Mouse (Mus musculus): ENCODE measurements at regions not wholly inside any gene's neighbourhood (a gene's known extent, or its start where the extent isn't known, plus 50 kb on each side); places are given as distances from the start of the nearest gene placed in this dataset.
A peak's percentile ranks its signal among the peaks of the same experiment; 100 is the strongest.

- Histone ChIP-seq H3K36me3 (ENCODE audit: insufficient read depth) (no peaks in the 10 kb centered on the region), H3K4me2 (ENCODE audit: low read depth) (no peak overlapping the region), H3K27me3 (ENCODE audit: insufficient read depth, low read length) (no peaks in the 10 kb centered on the region), H3K4me3 (ENCODE audit: low read depth, low read length) (no peak overlapping the region), H3K27ac (ENCODE audit: low read depth, low read length) (no peak overlapping the region), H3K9me3 (ENCODE audit: low read length) (no peaks in the 10 kb centered on the region), H3K4me1 (ENCODE audit: insufficient read depth) (no peaks in the 10 kb centered on the region), H3K9ac (no peak overlapping the region)
- DNase-seq (no peak), ATAC-seq (no peak)
- no peak for TF ChIP-seq CTCF (IDR thresholded peaks at IDR 0.05; ENCODE audit: low read depth)
- 83% methylated on average over 3 of the region's 3 CpGs for WGBS
These were observed 422.2 kb downstream of the Gja1 start for GRCm38 (mm10) chr10:56799307-56799706.

DNA sequence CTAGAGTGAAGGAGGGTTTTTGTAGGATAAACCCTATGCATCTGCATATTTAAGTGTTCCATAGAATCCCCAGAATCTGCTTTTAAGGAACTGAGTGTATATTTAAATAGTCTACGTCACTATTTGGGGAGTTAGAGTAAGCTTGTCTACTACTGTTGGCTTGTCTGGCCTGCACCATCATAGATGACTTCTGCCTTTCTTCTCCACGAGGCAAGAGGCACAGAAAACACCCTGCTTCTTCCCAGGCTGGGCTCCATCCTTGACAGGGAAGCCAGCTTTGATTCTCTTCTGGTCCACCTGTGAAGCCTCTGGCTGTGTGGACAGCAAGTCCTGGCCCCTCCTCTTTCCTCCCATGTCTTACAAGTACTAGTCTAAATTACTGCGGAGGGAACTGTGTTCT is 422.6 kb downstream of the Gja1 start:
- Histone ChIP-seq H3K4me3 (ENCODE audit: low read depth, low read length) (no peak overlapping the region), H3K9me3 (ENCODE audit: low read length) (no peaks in the 10 kb centered on the region), H3K27me3 (ENCODE audit: insufficient read depth, low read length) (no peaks in the 10 kb centered on the region), H3K4me1 (ENCODE audit: insufficient read depth) (no peaks in the 10 kb centered on the region), H3K36me3 (ENCODE audit: insufficient read depth) (no peaks in the 10 kb centered on the region), H3K9ac (no peak overlapping the region), H3K4me2 (ENCODE audit: low read depth) (no peak overlapping the region), H3K27ac (ENCODE audit: low read depth, low read length) (no peak overlapping the region)
- DNase-seq (no peak), ATAC-seq (no peak)
- TF ChIP-seq CTCF (IDR thresholded peaks at IDR 0.05; ENCODE audit: low read depth): no peak
- 86% methylated on average over 3 of the region's 3 CpGs for whole genome bisulfite sequencing

- H3K4me1 ChIP-seq (ENCODE audit: insufficient read depth): no peaks in the 10 kb centered on the region
- WGBS: 61% methylated on average over 1 of the region's 1 CpGs
- H3K4me2 ChIP-seq (ENCODE audit: low read depth): no peak overlapping the region
- no peaks in the 10 kb centered on the region for H3K27me3 ChIP-seq (ENCODE audit: insufficient read depth, low read length)
- DNase-seq: no peak
- H3K4me3 ChIP-seq (ENCODE audit: low read depth, low read length): no peak overlapping the region
- TF ChIP-seq CTCF (IDR thresholded peaks at IDR 0.05; ENCODE audit: low read depth): no peak
- H3K36me3 ChIP-seq (ENCODE audit: insufficient read depth): no peaks in the 10 kb centered on the region
- H3K27ac ChIP-seq (ENCODE audit: low read depth, low read length): no peak overlapping the region
- ATAC-seq: no peak
- H3K9me3 ChIP-seq (ENCODE audit: low read length): no peaks in the 10 kb centered on the region
- no peak overlapping the region for H3K9ac ChIP-seq
These were observed 431.9 kb downstream of the Gja1 start for GRCm38 (mm10) chr10:56809006-56809405.

DNA sequence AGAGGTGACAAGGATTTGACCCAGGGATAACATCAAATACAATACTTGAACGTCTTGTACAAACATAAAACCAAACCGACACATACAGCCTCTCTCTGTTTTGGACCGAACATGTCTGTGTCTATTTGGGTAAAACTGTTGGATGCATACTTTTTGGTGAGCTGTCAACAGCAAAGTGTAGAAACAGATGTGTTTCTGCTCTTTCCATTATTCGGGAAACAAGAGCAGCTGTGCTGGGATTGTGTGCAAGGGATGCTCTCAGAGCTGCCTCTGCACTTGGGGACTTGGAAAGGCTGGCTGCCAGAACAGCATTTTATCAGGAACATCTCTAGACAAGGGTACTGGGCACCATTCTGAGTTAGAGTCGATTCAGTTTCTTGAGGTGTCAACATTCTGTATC is 445.0 kb downstream of the Gja1 start:
- ATAC-seq (0 out of 2 replicates have a peak, but pooled peaks have one; percentile 27), DNase-seq (no peak)
- no peak overlapping the region for H3K27ac ChIP-seq (ENCODE audit: low read depth, low read length)
- H3K36me3 ChIP-seq (ENCODE audit: insufficient read depth): no peaks in the 10 kb centered on the region
- H3K4me3 ChIP-seq (ENCODE audit: low read depth, low read length): no peak overlapping the region
- WGBS: 62% methylated on average over 5 of the region's 5 CpGs
- no peak overlapping the region for H3K9ac ChIP-seq
- H3K9me3 ChIP-seq (ENCODE audit: low read length): no peaks in the 10 kb centered on the region
- TF ChIP-seq CTCF (IDR thresholded peaks at IDR 0.05; ENCODE audit: low read depth): no peak
- H3K27me3 ChIP-seq (ENCODE audit: insufficient read depth, low read length): no peaks in the 10 kb centered on the region
- no peaks in the 10 kb centered on the region for H3K4me1 ChIP-seq (ENCODE audit: insufficient read depth)
- H3K4me2 ChIP-seq (ENCODE audit: low read depth): no peak overlapping the region

GRCm38 (mm10) chr10:56831331-56831730 is 454.2 kb downstream of the Gja1 start:
- no peak for TF ChIP-seq CTCF (IDR thresholded peaks at IDR 0.05; ENCODE audit: low read depth)
- H3K27me3 ChIP-seq (ENCODE audit: insufficient read depth, low read length): no peaks in the 10 kb centered on the region
- WGBS: 71% methylated on average over 1 of the region's 1 CpGs
- H3K9me3 ChIP-seq (ENCODE audit: low read length): no peaks in the 10 kb centered on the region
- no peaks in the 10 kb centered on the region for H3K36me3 ChIP-seq (ENCODE audit: insufficient read depth)
- ATAC-seq (no peak), DNase-seq (no peak)
- no peak overlapping the region for H3K27ac ChIP-seq (ENCODE audit: low read depth, low read length)
- H3K4me2 ChIP-seq (ENCODE audit: low read depth): no peak overlapping the region
- no peak overlapping the region for H3K9ac ChIP-seq
- H3K4me3 ChIP-seq (ENCODE audit: low read depth, low read length): no peak overlapping the region
- H3K4me1 ChIP-seq (ENCODE audit: insufficient read depth): no peaks in the 10 kb centered on the region

- Histone ChIP-seq H3K4me3 (ENCODE audit: low read depth, low read length) (no peak overlapping the region), H3K4me2 (ENCODE audit: low read depth) (no peak overlapping the region), H3K36me3 (ENCODE audit: insufficient read depth) (no peaks in the 10 kb centered on the region), H3K4me1 (ENCODE audit: insufficient read depth) (no peaks in the 10 kb centered on the region), H3K9ac (no peak overlapping the region), H3K9me3 (ENCODE audit: low read length) (no peaks in the 10 kb centered on the region), H3K27me3 (ENCODE audit: insufficient read depth, low read length) (no peaks in the 10 kb centered on the region), H3K27ac (ENCODE audit: low read depth, low read length) (no peak overlapping the region)
- 83% methylated on average over 4 of the region's 4 CpGs for WGBS
- no peak for DNase-seq
- peak; percentile 43; the same call in 1 of the 2 replicates for ATAC-seq
- no peak for TF ChIP-seq CTCF (IDR thresholded peaks at IDR 0.05; ENCODE audit: low read depth)
These were observed 454.8 kb downstream of the Gja1 start for GRCm38 (mm10) chr10:56831966-56832365.

- no peak for TF ChIP-seq CTCF (IDR thresholded peaks at IDR 0.05; ENCODE audit: low read depth)
- Histone ChIP-seq H3K9ac (no peak overlapping the region), H3K9me3 (ENCODE audit: low read length) (no peaks in the 10 kb centered on the region), H3K36me3 (ENCODE audit: insufficient read depth) (no peaks in the 10 kb centered on the region), H3K4me1 (ENCODE audit: insufficient read depth) (no peaks in the 10 kb centered on the region), H3K4me2 (ENCODE audit: low read depth) (no peak overlapping the region), H3K4me3 (ENCODE audit: low read depth, low read length) (no peak overlapping the region), H3K27ac (ENCODE audit: low read depth, low read length) (no peak overlapping the region), H3K27me3 (ENCODE audit: insufficient read depth, low read length) (no peaks in the 10 kb centered on the region)
- ATAC-seq: no peak
- 95% methylated on average over 4 of the region's 4 CpGs for WGBS
- no peak for DNase-seq
These were observed 459.0 kb downstream of the Gja1 start for GRCm38 (mm10) chr10:56836130-56836529.
